Mouse (Mus musculus): ENCODE data around the gene Arglu1.

Gene Arglu1

DNA sequence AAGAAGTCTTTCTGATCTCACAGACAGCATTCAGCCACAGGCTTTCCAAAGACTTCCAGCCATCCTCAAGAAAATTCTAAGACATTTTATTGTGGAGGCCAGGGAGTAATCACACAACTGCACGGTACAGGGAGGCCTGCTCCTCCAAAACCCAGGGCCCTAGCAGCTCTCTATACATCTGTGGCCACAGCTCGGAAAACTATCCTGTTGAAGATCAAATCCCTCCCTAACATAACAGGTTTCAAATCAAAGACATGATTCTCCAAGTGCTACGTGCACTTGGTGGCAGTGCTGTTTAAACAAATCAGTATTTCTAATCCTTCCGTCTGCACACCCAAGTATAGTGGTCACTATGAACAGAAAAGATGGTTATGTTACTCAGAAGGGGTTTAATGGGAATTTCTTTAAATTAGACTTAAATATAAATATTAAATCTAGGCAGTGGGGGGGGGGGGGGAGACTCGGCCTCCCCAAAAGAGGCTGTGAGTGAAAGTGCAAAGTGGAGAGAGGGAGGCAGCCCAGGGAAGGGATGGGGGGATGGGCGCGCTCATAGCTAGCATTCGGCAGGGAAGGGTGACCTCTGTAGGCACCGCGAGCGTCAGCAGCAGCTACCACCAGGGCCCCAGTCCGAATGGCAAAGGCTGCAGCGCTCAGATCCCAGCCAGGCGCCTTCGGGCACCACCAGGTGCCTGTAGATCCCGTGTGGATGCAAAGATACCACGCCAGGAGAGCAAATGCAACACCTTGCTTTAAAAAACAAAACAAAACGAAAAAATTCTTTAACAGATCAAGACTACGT lies 31.7 kb downstream of the Arglu1 start:
- peak; percentile 41 for DNase-seq (ENCODE audit: low read depth, low spot score)

DNA sequence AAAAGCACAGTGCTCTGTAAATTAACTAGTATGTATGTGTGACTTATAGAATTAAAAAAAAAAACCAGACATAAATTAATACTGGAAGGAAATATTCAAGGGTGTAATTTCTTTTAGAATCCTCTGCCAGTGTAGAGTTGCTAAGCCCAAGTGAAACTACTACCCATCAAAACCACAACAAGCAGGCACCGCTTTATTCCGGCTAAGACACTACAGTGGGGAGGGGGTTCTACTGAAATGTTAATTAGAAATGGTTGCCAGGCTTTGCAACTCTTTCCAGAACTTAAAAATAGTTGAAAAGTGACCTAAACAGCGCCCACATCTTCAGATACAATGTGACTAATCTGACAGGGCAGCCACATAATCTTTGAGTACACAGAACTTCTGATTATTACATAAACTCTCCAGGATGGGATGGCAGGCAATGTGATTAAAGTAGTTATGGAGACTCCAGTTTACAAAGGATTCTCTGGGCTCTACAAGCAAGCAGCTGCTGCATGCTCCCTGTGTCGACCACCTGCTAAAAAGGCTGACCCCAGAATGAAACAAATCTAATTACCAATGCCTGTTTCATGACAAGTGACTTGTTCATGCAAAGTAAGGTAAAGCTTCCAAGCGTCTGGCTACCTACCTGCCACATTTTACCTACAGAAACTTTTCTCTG lies 32.5 kb downstream of the Arglu1 start:
- no peak for DNase-seq (ENCODE audit: low read depth, low spot score)

DNA sequence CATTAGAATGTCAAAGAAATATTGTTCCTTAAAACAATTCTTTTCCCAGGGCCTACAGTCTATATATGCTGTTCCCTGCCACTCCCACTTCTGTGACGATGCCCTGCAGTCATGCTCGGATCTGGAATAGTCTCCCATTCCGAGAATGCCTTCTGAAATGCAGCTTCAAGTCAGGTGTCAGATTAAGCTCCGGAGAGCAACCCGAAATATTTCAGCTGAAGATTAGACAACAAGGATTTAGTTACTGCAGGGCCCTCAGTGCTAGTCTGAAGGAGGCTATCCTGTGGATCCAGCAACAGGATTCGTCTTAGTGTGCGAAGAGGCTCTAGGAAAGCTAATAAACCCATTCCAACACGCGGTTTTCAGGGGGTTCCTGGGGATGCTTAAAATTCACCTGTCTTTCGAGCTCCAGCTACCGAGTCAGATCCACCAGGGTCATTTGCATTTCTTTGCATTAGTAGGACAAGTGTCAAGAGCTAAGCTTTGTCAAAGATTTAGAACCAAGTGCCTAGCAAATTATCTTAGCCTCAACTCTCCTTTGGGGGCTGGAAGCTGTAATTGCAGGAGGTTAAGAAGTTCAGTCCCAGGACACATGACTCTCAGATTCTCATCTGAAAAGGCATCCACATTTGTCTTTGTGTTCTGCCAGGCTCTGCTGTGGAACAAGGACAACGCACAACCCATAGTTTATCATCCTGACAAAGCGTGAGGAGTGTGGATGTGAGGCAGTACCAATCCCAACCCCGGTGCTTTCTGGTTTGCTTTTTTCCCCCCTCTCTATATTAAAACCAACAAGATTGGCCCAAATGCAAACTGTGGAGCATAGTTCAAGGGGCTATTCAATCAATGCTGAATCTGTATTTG lies 33.5 kb downstream of the Arglu1 start:
- no peak for DNase-seq (ENCODE audit: low read depth, low spot score)

DNA sequence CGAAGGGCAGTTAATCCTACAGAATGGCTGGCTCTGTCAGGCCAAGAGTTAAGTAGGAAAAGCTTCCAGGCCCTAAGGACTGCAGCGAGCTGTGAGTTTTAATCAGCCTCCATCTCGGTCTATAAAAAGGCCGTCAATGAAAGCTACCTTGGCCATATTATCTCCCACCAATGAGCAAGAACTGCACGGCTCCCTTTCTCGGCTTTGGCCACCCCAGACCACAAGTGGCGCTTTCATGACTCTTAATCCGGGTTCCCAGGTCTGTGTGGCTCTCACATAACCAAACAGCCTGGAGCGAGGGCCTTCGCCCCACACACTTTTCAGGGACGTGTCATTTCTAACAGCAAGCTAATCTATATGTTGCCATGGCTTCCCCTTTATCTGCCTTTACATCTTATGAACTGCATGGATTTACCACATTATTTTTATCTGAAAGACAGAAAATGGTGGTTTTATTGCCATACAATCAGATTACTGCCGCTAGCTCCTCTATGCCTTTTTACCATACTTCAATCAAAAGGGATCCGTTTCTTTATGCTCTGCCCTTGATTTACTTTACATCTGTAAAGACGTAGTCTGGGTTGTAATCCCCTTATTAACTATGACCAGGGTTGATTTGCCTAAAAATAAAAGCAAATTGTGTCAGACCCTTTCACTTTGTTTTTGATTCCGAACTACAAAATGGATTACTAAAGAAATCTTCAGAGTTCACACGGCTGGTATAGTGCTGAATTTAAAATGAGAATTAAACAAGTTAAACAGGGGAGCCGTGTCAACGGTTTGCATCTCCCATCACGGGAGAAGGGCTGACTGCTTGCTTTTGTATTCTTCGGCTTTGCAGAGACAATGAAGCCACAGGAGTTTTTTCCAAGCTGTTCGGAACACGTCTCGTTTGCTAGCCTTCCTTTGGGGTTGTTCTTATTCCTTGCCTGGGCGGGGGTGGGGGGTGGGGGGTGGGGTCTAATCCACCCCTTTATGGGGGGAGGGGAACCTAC lies 34.7 kb downstream of the Arglu1 start:
- DNase-seq (ENCODE audit: low read depth, low spot score): no peak

DNA sequence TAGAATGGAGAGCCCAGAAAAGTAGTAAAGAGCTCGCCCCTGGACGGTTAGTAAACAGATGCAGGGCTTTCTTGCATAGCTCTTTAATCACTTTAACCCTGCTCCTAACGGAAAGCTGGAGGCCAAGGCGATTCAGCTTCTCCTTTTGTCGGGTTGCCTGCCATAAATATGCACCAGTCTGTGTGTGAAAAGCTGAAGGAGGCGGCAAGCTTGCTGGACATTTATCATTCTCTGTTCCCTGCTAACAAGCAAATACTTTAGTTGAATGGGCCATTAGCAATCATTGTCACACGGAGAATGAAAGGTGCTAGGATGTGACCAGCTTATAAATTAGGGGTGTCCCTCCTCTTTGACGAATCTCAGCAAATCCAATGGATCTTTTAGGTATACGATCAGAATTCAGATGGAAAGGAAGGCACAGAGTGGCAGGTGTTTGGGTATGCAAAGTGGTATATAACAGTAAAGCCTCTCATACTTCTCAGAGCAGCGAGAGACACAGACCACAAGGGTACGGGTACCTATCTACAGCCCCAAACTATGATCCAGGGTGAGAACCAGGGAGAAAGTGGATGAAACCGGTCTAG lies 36.3 kb downstream of the Arglu1 start:
- no peak for DNase-seq (ENCODE audit: low read depth, low spot score)

DNA sequence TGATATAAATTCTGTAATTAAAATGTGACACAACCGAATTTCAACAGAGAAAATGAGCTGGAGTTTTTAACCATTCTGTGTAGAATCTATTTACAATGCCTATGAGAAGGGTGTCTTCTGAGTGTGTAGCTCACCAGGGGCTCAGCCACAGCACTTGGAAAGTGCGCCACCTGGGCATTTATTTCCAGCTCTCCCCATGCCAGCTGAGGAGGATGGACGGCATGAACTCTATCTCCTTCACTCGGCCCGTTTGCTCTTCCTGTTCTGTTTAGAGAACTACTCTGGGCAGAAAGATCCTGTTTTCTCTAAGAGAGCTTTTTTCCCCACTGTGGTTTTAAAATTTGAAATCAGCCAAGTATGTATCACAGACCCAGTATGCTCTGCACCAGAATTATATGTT lies 37.0 kb downstream of the Arglu1 start:
- no peak for DNase-seq (ENCODE audit: low read depth, low spot score)

DNA sequence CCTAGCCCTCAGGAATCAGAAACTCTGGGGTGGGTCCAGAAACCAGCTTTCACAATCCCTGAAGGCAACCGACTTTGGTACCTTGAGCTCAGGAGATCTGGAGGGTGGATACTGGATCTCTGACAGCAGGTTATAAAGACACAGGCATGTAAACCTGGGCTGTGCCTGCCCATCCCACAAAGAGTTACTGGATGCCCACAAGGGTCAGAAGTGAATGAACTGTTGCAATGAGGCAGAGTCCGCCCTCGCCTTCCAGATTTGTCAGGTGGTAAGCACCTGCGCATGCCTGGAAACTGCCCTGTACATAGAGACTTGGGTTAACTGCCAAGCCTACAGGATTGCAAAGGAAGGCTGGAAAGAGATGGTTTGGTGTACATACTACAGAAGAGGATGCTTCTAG lies 37.9 kb downstream of the Arglu1 start:
- no peak for DNase-seq (ENCODE audit: low read depth, low spot score)

DNA sequence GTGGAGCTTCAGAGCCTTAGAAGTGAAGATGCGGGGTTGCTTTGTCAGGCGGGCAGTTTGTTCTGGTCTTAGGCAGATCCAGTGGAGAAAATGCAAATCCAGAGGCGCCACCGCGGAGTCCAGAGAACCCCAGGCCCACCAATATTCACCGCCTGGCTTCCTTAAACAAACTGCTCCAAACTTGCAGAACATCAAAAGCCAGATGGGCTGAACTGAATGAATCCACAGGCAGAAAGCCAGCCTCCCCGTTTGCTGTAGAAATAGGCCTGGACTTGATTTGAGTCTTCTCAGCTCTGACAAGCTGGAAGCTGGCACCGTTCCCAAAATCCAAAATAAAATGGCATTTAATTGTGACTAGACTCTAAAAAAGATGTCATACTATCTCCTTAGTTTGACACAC lies 40.4 kb downstream of the Arglu1 start:
- no peak for DNase-seq (ENCODE audit: low read depth, low spot score)

DNA sequence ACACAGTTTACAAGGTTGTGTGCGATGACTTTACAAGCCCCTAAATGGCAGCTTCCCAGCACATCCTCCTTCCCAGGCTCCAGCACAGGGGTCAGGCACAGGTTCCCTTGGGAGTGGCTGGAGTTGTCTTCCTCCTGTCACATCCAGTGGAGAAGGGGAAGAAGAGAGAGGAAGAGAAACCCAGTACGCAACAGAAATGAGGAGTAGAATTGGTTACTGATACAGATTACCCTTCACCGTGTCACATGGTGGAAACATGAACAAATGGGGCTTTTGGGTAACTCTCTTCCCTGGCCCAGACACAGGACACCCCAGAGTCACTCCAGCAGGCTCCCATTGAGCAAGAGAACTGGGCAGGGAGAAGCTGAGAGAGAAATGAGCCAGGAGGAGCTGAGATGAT lies 40.8 kb downstream of the Arglu1 start:
- no peak for DNase-seq (ENCODE audit: low read depth, low spot score)

DNA sequence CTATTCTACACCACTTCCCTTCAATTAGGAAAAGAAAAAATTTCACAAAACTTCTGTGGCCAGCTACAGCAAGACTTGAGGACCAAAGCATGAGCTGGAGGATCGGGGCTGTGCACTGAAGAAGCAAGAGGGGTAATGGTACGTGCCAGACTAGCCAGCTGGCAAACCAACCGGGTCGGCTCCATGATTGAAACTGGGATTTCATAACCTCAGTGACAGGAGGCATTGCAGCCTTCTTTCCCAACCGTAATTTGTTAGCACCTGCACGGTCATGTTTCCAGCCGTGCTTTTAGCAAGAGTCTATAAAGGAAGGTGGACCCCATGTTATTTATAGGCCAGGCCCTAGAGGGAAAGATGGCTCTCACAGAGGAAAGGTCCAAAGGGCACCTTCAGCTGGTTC lies 41.6 kb downstream of the Arglu1 start:
- DNase-seq (ENCODE audit: low read depth, low spot score): no peak

DNA sequence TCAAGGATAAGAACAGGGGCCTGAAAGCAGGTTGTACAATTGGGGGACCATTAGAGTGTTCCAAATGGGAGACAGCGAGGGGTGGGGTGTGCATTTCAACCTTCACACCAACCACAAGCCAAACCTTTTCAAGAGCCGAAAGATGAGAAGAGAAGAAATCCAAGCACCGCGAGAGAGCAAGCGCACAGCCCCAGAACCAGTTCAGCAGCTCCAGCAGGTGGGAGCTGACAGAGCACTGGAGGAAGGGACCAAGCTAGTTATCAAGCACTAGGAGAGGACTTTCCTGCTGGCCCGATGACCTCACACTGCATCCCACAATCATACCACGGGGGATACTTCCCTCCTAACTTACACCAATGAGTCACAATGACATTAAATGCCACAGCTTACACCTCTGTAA lies 42.5 kb downstream of the Arglu1 start:
- no peak for DNase-seq (ENCODE audit: low read depth, low spot score)

DNA sequence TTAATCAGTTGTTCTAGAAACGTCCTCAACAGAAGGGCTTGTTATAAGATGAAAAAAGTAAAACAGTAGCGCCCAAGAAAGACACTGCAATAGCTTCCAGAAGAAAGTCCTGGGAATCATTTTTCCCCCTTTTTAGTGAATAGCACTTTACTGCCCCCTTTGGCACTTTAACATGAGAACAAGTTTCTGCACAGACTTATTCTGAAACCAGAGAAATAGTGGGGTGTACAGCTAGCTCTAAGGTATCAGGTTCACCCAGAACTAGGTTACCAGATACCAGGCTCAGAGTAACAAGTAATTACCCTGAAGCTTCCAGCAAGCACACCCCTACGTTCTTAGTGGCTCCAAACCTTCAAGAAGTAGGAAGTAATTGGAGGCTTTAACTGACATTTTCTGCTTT lies 43.0 kb downstream of the Arglu1 start:
- no peak for DNase-seq (ENCODE audit: low read depth, low spot score)

DNA sequence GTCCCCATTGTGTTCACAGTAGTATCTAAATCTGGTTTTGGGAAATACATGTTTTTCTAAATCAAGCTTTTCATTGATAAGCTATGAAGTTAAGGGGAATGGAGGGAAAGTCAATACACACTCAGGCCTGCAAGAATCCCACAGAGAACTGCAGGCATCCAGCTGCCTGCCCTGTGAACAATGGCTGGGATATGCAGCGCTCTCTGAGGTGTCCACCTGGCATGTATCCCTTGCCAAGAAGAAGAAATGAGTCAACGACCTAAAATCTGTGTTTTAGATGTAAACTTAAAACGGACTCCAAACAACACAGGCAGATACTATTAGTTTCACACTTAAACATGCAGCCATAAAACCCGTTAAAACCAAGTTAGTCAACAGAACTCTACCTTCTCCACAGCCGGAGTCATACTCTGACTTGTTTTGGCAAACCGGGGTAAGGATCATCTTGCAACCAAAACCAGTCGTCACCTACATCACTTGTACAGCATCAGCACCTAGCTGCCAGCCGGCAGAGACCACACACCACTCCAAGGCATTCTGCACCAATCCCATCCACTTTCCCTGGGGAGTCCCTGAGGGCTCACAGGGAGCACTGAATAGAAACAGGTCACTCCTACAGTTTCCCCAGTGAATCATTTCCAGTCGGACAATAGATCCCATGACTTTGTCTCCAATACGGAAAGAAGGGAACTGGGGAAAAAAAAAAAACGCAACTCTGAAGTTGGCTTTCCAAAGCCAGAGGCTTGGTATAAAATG lies 46.0 kb downstream of the Arglu1 start:
- DNase-seq (ENCODE audit: low read depth, low spot score): no peak

DNA sequence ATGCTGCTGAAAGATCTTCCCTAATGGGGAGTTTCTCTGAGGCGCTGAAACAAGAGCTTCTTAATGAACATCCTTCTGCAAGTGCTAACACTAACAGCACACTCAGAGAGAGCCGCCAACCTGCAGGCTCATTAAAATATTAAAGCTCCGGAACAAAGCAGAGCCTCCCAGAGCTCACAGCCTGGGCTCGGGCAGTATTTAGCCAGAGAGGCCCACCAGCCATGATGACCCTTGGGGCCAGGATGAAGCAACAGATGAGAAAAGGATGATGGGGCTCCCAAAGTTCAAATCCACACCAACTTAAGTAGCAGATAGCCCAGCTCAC lies 50.1 kb downstream of the Arglu1 start:
- DNase-seq (ENCODE audit: low read depth, low spot score): no peak

DNA sequence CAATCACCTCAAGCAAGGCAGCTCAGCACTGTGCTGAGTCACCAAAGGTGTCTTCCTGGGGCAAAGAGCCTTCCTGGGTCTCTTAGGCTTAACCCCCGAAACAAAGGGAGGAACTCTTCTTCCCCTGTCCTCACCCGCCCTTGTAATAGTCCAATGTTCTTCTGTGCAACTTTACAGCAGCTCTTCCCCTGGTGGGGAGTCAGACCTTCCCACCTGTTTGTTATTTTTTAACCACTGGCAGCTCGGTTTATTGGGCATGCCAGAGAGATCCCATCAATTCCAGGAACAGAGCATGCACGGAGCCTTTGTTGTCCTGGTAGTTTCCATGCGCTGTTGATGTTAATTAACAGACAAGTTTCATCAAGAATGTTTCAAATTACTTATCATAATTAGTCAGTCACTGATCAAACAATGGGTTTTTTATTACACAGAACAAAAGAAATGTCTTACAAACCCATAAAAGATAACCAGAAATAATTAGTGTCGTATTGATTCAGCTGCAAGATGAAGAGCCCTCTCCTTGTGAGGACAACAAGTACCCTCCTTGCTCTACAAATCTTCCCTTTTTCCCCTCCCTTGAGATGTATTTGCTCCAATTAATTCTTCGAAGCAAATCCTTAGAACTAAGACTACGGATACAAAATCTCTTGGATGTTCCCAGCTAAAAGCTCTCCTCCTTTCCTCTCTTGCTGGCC lies 50.6 kb downstream of the Arglu1 start:
- DNase-seq (ENCODE audit: low read depth, low spot score): no peak

DNA sequence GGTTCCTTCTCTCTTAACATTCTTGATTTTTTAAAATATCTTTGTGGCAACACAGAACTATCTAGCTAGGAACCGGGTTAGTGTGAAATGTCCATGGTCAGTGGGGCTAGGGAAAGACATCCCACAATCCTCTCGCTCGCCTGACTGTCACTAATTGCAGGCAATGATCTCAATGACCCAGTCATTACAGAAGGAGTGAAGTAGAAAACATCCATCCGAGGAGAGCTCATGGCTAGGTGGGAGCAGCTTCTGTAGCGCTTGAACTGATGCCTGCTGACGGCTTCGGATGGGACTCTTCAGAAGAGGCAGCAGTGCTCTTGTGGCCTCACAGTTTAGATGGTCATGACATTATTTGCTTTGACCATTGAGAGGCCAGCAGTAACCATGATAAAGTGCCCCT lies 58.9 kb downstream of the Arglu1 start:
- no peak for DNase-seq (ENCODE audit: low read depth, low spot score)

DNA sequence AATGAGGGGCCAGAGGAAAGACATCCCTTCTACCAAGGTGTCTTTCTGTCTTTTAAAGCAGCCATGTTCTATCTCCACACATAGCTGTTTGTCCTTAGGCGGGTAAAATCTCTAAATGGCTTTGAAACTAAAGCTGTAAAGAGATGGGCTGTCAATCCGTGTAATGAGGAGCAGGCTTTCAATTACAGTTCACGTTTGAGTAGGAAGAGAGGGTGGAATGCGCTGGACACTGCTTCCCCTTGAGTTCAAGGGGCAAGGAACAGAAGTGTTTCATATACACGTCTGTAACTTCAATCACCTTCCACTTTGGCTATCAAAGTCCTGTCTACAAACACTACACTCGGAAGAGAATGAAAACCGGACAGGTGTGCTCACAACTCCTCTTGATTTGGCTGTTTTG lies 66.3 kb downstream of the Arglu1 start:
- no peak for DNase-seq (ENCODE audit: low read depth, low spot score)

DNA sequence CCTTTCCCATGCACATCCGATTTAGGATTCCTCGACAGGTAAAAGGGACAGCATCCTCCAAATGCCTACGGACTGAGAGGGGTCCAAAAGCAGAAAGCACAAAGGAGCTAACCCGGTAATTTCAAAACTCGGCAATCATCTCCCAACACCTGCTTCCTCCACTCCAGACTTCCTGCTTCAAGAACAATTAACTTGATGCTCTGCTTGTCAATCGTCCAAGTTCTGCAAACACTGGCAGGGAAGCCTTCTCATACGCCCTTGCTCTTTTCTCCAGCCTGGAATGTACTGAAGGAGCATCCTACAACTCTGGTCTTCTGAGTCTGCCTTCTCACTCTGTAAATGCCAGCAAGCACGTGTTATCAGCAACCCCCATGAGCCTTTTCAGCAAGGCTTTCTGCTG lies 66.8 kb downstream of the Arglu1 start:
- no peak for DNase-seq (ENCODE audit: low read depth, low spot score)

DNA sequence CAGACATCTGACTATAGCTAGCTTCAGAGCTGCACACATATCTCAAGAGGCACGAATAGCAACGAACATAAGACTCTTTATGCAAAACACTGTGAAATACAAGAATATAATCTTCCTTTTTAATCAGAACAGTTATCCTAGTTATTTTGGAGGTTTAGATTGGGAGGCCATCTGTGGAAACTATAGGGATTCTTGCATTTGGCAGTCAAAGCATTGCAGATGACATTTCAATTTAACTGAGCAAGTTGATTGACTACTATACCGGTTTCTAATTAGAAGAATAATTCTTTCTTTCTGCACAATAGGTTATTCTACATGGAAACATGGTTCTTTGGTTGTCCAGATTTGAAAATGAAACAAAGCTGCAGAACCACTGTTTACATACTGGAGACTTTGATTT lies 67.8 kb downstream of the Arglu1 start:
- no peak for DNase-seq (ENCODE audit: low read depth, low spot score)

DNA sequence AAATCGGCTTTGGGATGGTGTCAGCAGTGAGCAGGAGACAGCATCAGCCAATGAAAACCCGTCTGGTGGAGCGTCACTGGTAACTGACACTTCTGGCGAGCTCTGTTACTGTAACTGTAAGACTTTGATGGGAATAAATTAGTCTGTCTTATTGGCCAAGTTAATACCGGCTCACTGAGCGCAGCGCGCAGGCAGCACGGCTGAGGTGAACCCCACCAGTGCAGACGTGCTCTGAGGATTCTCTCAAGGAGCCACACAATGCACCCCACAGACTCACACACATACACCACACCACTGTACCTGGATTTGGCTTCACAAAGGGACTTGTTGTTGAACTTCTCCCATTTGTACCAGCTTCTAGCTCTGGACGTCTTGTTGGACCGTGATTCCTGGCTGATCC lies 68.3 kb downstream of the Arglu1 start:
- no peak for DNase-seq (ENCODE audit: low read depth, low spot score)

All from CD4-positive, CD25-positive, alpha-beta regulatory T cell, adult 2 months (primary cell).